Mouse (Mus musculus) lung, adult 18-20 months (tissue): ENCODE measurements at regions not wholly inside any gene's neighbourhood (a gene's known extent, or its start where the extent isn't known, plus 50 kb on each side); places are given as distances from the start of the nearest gene placed in this dataset.
A peak's percentile ranks its signal among the peaks of the same experiment; 100 is the strongest.
"Not testable (repeated sequence)": the region's sequence is repeated elsewhere in the genome, so short reads cannot be mapped to it uniquely, and the experiment has no call there.

Experiments
- DNase-seq, 2 experiments: peaks; one replicate each; pipeline ENCODE4 v3.0.0; 2022; ENCODE audit warnings: mixed read lengths in 2 of 2

DNA sequence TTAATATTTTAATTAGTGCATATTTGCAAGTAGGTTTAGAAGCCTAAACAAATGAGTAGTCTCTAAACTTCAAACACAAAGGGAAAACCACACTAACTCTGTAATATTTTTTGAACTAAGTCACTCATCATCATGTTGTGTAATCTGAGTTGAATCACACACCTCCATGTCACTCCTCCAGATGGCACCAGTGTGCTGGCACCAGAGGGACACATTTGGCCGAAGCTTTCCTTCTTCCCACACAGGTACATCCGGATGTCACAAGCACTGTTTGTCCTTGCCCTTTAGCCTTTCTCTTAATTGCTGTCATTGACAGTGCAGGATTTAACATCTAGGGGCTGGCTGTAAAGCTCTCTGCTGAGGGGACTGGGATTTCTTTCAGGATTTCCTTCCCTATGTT, 256.7 kb upstream of the Ccdc54 start:
- DNase-seq, result peak in 1 of 2 experiments; percentile 1

DNA sequence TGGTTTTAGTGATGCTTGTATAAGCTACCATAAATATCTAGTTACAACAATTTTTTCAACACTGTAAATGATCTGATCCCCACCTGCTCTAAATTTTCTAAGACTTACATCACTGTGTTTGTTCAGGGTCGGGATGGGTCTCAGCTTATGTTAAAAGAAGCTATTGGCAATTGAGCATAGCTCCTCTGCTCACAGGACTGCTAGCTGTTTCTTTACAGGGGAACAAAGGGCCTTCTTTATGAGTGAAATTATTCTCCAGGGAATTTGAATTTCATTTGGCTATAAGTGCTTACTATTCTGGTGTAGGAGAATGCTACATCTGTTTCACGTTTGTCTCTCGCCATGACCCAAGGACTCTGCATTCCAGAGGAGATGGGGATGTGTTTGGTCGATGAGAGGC, 255.6 kb upstream of the Ccdc54 start:
- no peak for DNase-seq

DNA sequence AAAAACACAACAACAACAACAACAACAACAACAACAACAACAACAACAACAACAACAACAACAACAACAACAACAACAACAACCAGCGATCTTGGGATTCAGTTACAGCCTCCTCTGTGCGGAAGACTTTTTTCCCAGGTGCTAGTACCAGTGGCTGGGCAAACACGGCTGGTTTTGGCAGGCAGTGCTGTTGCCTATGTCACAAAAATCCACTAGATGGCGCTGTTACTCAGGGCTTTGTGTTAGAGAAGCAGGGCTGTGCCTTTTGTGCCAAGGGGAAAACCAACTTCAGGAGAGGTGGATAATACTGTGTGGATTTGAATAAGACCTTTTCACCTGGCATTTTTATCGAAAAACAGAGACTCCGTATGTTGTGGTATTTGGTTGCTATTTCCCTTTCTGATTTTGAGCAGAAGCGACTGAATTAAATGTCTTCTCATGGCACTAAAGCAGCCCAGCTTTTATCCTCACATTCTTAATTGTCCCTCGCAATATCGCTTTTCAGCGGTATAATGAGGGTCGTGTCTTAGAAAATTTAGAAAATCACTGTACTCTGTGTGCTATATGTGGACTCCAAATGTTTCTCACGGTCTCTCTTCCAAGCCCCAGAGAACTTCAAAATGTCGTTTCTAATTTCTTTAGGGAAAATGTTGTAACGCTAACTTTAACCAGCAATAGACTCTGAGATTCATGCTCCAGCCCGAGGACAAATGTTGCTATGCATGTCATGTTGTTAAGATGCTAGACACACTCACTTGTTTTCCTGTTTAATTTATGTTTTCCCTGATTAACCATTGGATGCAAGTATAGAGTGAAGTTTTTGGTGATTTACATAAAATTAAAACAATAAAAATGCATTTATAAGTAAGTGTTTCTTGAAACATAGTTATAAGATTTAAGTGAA, 251.0 kb upstream of the Ccdc54 start:
- DNase-seq, result peak; percentile 39 to 56

DNA sequence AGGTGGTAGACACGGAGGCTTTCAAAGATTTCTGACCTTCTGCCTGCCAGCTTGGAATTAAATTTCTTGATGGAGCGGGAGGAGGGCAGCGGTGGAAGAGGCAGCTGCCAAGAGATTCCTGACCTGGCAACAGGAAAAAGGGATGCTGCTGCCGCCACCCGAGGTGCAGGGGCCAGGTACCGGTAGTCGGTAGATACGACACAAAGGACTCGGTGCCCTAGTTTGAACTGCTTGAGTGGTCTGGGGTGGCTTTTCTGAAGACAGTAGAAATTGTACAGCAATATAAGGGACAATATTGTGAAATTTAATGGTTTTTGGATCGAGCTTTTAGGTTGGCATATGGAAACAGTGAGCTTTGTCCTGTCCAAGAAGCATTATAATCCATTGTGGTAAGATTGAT, 250.3 kb upstream of the Ccdc54 start:
- no peak for DNase-seq

DNA sequence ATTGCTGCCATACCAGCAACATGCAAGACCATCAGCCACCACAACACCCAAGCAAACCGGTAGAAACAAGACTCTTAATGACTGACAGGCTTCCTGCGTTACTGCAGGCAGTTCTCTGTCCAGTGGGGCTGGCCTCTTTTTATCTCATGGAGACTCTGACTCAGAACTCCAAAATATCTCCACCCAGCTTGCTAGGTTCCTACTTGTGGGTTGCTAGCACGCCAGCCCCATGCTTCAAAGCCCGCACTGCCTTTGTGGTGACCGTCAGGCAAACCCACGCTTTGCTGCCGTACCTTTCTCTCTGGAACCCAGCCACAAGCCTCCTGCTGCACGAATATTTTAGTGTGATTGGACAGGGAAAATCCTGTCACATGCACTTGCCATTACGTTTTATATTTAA, 248.7 kb upstream of the Ccdc54 start:
- no peak for DNase-seq

DNA sequence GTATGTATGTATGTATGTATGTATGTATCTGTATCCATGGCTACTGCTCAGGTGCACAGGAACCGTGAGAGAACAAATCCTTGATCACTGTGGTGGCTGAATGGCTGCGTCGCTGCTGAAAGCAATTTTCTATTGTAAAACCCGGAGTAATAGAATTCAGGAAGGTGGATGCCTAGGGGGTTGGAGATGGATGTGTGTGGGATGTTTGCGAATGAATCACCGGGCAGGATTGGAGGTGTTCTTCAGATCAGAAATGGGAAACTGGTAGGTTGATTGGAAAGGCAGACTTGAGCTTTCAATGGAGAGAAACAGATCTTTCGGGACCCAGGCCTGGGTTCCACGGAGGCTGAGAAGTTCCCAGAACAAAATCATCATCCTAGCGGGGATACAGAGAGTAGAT, 246.5 kb upstream of the Ccdc54 start:
- no peak for DNase-seq

DNA sequence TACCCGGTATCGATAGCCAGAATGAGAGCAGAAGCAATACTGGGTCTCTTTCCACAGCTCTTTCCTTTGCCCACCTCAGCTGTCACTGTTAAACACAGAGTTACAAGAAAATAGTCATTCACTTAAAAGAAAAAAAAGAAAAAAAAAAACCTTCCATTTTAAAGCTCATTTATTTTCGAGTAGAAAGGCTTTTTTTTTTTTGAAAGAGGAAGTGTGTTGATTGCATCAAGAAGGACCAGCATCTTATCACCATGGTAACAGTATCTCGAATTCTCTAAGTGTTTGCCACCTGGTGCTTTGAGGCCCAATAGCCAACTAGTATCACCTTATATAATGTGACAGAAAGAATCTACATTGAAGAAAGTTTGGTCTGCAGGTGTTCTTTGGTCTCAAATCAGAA, 245.5 kb upstream of the Ccdc54 start:
- DNase-seq, result no peak

DNA sequence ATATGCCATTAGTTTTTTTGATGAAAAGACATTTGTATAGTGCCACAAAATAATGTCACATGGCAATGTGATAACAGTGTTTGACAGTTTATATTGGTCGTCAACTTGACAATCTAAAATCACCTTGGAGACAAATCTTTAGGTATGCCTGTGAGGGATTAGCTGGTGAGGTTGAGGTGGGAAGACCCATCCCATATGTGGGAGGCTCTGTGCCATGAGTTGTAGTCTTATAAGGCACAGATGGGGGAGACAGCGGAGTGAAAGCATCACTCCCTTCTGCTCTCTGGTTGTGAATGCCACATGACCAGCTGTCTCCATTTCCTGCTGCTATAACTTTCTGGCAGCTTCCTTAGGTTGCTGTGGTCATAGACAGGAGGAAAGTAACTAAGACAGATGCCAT, 242.4 kb upstream of the Ccdc54 start:
- no peak for DNase-seq

DNA sequence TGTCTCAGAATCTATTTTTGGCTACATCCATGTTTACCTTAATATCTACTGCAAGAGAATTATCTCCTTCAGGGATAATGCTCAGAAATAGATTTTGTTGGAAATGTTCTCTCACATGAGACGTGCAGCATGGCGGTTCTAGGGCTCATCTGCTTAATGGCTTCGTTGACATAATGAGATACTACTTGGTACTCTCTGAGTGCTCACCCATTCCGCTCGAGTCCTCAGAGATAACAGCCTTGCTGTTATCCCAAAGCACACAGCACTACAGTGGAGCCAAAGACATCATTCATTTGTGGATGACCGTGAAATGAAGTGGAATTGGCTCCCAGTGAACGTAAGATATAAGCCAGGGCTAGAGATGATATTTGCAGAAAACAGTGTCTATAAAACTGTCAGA, 231.4 kb upstream of the Ccdc54 start:
- DNase-seq, result no peak

DNA sequence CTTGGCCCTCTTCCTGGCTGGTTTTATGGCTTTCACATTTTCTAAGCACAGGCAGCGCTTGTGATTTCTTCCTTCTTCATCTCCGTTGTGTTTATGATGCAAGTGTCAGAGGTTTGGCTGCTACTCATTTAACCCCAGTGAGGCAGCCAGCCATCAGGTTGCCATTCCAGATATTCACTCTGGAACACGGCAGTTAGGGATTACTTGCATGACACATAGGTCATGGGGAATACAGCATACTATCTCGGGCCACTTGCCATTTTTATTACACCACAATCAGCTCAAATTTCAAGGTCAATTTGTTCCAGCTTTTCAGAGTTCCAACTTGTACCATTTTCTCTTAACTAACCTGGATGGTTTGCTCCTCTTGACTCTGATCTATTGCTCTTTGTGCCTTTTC, 223.7 kb upstream of the Ccdc54 start:
- DNase-seq, result no peak

DNA sequence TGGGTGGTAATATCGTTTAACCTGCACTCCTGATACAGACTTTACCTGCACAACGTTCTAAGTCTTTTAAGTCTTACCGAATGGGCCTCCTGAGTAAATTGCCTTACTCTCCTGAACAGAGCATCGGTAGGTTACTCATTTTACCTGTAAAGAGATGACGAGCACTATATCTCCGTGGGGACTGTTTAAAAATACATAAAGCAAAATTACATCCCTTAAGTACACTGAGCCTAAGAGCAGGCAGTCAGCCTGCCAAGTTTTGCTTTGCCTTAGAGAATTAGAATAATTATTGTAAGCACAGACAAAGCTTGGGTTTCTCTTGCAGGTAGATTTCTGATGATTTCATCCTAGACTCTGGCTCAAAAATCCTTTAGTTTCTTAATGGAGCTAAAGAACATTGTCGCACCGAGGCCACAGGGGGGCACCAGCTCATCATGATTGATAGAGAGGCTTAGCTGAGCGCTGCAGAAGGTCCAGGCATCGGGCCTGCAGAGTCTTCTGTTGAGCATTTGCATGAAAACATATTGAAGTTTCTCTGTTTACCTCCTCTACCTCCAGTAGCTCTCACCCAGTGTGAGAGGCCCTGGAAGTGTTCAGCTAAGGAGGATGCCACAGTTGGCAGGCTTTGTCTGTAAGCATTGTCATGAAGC, 208.3 kb upstream of the Ccdc54 start:
- DNase-seq, result peak in 1 of 2 experiments; percentile 44

DNA sequence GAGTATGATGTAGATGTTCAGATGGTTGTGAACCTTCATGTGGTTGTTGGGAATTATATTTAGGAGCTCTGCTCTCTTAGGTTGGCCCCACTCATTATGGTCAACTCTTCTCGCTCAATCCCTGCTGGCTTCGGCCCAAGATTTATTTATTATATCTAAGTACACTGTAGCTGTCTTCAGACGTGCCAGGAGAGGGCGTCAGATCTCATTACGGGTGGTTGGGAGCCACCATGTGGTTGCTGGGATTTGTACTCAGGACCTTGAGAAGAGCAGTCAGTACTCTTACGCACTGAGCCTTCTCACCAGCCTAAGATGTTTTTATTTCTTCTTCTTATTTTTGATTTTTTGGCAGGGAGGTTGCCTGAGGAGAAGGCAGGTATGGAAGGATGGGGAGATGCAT, 207.1 kb upstream of the Ccdc54 start:
- no peak for DNase-seq

DNA sequence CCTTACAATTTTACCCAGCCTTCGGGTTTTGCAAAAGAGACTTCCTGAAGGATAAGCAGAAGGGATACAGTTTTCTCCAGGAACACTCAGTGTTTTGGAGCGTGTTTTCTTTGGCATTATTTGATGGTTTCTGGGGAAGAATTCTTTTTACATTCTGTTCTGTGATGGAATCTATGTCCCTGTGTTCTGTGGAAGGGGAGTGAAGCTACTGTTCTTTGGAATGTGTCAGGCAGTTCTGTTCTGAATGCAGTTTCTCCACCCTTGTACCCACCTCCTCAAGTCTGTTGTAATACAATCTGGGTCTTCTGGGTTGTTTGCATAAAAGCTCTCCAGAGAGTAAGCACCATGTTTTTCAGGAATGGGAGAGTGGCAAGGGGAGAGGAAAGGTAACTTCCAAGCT, 202.0 kb upstream of the Ccdc54 start:
- DNase-seq, result no peak

DNA sequence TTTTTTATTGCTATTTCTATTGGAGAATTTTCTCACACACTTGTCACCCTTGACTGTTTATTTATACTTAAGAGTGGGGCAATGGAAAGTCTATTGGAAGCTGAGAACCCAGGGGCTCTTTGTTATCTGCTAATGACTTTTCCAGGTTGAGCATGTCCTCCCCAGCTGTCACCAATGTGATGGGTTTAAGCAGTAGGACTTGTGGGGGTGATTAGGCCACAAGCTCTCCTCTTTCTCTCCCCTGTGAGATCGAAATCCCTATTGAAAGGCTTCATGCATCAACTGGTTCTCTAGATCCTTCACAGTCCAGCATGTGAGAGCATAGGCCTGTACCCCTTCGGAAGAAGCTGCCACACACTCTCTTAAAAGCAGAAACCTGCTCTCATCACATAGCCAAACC, 201.6 kb upstream of the Ccdc54 start:
- no peak for DNase-seq

DNA sequence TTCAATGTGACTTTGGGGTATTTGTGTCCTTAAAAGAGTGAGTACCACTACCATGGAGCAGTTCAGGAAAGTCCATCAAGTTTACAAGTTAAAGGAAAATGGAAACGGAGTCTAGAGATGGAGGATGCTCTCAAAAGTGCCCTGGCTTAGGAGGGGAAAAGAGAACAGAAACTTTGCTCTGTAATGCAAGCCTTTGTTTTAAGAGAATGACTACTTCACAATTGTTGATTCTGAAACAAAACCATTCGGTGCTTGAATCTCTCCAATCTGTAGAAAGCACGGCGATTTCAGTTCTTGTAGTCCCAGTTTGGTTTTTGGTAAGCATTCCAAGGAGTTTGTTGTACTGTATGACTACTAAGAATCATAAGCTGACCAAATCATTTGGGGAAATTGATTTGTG, 197.7 kb upstream of the Ccdc54 start:
- DNase-seq, result no peak

DNA sequence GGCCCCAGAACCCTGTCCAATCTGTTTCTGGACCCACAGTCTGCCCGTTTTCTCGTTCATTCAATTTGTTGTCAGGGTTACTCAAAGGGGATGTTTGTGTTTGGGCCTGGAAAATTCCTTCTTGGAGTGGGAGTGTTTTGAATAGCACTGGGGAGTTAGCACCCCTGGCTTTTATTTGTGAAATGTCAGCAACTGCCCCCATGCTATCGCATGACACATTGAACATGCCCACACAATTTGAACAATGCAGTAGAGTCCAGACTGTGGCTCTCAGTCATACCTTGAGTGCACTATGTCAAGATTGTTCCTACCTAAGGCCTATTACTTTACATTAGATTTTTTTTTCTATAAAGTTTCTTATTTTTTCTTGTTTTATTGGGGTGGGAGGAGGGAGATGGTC, 195.2 kb upstream of the Ccdc54 start:
- DNase-seq, result no peak

DNA sequence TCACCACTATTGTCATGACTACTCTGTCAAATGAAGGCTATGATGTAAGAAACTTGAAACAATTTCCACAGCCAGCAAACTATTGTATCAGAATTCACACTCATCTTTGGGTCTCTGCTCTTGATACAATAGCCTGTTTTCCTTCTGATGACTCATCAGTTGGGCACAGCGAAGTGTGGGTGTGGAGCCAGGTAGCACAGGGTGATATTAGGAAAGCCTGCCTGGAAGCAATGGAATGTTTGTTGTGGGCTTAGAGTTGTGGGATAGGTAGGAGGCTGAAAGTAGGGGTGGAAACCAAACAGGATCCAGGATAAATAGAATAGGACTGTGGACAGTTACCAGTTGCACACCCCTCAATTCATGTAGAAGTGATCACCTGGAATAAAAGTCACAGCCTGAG, 194.4 kb upstream of the Ccdc54 start:
- DNase-seq, result peak; percentile 45 to 47

DNA sequence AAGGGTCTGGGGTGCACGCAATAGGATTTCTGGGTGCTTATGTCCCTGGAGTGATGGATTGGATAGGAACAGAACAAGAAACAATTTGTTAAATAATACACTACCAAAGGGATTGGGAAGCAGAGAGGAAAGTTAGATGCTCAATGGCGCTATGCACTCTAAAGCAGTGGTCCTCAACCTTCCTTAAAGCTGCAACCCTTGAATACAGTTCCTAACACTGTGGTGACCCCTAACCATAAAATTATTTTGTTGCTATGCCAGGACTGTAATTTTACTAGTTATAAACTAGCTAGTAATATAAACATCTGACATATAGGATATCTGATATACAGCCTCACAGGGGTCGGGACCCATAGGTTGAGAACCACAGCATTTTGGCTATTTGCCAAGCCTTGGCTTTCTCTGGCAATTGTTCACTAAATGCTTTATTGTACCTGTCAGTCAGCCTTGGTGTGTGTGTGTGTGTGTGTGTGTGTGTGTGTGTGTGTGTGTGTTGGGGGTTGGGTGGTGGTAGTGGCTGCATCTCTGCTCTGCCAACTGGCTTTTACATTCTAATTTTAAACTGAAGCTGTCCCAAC, 193.8 kb upstream of the Ccdc54 start:
- no peak for DNase-seq

DNA sequence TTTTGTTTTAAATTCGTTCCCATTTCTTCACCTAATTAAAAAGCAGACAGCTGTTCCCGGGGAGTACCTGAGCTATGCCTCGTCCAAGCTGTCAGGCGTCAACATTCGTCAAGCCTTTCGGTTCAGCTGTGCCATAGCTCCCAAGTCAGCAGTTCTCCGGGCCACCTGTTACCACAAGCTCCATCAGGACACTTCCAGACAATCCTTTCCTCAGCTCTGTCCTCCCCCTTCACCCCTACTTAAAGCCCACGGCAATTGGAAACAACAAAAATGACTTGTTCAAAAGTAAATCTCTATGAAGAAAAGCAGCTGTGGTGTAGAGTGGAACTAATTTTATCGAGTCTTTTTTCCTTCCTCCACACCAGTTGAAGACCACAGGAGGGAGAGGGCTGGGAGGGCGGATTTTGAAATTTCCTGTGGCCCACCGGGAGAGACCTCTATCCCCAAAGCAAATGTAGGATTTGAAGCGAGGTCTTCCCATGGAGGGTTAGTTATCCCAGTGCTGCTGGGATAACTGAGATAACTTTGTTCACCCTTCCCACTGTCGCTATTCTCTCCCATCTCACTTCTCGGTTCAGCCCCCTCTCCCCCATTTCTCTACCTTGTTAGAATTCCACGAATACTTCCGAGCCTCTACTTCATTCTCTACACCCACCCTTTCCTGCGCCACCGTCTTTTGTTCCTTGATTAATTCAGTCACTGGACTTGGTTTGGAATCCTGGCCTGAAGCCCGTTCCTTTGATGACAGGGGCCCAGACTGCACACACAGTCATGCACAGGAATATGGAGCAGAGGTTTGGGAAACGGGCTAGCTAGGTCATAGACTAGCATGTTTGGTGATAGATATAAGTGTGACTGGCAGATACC, 193.1 kb upstream of the Ccdc54 start:
- DNase-seq, result no peak

DNA sequence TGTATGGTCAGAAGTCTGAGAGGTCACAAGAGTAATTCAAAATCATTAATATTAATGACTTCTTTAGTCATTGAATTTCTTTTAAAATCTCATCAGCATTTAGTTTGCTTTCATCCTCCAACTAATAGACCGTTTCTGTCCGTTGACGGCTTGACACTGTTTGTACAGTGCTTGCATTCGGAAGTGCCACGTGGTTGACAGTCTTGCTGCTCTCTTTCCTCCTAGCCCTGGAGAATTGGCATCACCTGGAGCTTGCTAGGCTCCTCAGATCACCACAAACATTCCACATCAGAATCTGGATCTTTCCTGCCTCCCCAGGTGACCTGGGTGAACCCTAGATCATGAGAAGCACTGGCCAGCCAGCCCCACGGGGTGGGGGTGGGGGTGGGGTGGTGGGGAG, 192.3 kb upstream of the Ccdc54 start:
- DNase-seq, result no peak

DNA sequence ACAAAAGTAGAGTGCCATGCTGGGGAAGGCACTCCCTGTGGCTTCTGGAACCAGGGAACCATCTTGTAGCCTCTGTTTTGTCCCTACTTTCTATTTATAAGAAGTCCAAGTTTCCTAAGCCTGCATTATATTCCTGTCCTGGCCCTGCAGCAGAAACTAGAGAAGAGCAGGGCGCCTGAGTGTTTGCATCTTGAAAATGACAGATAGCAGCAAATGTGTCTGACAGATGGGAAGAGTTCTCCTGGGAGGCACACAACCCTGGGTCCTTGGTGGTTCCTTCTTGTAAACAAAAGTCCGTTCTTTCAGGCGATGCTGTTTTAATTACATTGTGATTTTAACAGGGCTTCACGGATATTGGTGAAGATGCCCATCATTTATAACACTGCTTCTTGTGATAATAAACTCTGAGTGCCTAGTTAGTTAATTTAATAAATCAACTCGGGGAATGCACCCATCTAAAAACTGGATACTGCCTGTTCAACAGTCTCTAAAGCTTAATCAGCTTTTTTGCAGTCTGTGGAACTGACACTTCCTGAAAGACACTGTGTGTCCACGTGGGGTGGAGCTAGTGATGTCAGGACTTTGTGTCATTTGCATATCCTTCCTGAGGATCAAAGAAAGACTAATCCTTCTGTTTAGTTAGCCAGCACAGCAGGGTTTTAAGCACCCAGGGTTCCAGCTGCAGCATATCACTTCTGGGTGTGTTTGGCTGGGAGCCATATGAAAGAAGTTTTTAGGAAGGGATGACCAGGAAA, 188.3 kb upstream of the Ccdc54 start:
- no peak for DNase-seq

DNA sequence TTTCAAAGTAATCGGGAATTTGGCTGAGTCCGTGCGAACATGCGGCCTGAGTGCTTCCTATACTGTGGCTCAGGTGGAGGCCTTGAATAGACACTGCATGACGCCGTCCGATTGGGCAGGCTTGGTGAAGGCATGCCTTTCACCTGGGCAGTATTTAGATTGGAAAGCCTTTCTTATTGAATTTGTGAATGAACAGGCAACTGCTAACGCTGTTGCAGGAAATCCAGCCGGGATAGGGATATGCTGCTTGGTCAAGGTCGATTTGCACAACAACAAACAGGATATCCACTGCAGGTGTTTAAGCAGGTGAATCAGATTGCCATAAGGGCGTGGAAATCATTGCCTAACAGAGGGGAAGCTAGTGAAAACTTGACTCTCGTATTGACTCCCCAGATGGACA, 183.7 kb upstream of the Ccdc54 start:
- DNase-seq, result not testable (repeated sequence)
